Mouse (Mus musculus): ENCODE results near the gene Ep300.

GRCm38 (mm10) chr15:81553455-81553854, 31.7 kb upstream of the Ep300 start:
- TF ChIP-seq CTCF (conservative IDR thresholded peaks at IDR 0.05; ENCODE audit: insufficient read depth, insufficient read length, low read depth, low read length): no peak
- no peak for TF ChIP-seq POLR2A (IDR thresholded peaks at IDR 0.05; ENCODE audit: low read depth, low read length)
